Mouse (Mus musculus): ENCODE measurements around the gene Fgf23. TPM values are rescaled to one million over a fixed set of nuclear protein-coding genes. Genes with fewer than 3 reads are reported as not detected.

Fgf23 gene
- polyA plus RNA-seq, 1 experiment from 2014 or later, result 0.13 TPM

DNA sequence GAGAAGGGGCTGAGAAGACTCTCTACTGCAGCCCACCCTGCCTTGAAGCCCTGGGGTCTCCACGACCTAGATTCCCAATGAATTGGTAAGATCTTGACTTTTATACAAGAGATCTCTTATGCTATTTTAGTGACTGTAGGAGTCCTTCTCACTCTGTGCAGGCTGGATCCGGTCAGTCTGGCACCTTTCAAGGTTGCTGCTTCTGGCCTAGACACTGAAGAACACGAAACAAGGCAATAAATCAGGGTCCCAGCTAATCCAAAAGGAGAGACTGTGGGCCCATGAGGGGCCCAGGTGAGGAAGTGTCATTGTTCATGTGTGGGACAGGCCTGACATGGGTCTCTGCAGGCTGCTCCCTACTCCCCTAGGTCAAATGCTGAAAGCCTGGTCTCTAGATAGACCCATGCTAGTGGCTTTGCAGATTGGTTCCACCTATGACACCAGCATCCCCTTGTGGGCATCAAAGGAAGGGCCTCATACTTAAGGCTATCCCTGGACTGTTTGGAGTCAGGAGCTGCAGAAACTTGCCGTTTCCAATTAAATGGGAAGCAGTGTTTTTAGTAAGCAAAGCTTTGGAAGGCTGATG is 49.6 kb downstream of the Fgf23 start:
- 83% methylated on average over 4 of the region's 4 CpGs for WGBS
- H3K27me3 ChIP-seq (replicated peaks), result no peaks in the 10 kb centered on the region
- no peak overlapping the region for H3K4me2 ChIP-seq
- H3K9me3 ChIP-seq (replicated peaks), result no peaks in the 10 kb centered on the region
- H3K4me3 ChIP-seq (replicated peaks), result no peak overlapping the region
- no peak for ATAC-seq (ENCODE audit: low FRiP score)
- no peaks in the 10 kb centered on the region for H3K4me1 ChIP-seq
- no peaks in the 10 kb centered on the region for H3K36me3 ChIP-seq
- H3K27ac ChIP-seq (replicated peaks), result no peak overlapping the region
- H3K9ac ChIP-seq (replicated peaks), result no peak overlapping the region

DNA sequence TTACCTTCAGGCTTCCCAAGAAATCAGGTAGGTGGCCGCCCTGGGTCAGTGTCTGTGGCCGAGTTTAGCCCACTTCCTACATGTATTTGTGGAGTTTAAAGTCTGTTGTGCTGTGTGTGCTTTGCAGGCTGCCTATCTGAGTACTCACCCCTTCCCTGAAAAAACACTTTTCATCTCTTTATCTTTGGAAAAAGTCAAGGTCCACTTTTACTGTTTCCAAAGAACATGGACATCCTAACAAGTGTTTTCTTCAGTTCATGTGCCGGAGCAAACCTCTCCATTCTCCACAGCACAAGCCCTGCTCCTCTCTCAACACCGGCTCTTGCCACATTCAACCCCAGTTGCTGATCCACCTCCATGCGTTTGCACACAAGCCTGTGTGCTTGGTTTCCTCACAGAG is 50.3 kb downstream of the Fgf23 start:
- no peak overlapping the region for H3K27ac ChIP-seq (replicated peaks)
- no peaks in the 10 kb centered on the region for H3K9me3 ChIP-seq (replicated peaks)
- no peaks in the 10 kb centered on the region for H3K27me3 ChIP-seq (replicated peaks)
- whole genome bisulfite sequencing, result 88% methylated on average over 5 of the region's 5 CpGs
- H3K4me1 ChIP-seq, result no peaks in the 10 kb centered on the region
- no peak overlapping the region for H3K4me2 ChIP-seq
- H3K9ac ChIP-seq (replicated peaks), result no peak overlapping the region
- no peak overlapping the region for H3K4me3 ChIP-seq (replicated peaks)
- H3K36me3 ChIP-seq, result no peaks in the 10 kb centered on the region
- ATAC-seq (ENCODE audit: low FRiP score), result no peak

DNA sequence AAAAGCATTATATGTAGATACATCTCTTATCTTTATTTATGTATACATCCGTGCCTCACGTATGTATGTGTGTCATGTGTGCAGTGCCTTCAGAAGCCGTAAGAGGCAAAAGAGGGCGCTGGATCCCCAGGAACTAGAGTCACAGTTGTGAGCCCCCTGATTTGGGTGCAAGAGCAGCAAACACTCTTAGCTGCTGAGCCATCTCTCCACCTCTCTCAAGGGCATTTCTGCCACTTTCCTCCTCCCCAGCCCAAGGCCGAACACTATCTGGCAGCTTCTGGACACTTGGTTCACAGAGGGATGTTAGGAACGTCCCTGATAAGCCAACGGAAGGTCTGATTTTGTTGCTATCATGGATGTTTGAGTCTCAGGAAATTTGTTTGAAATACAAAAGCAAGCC is 50.8 kb downstream of the Fgf23 start:
- Histone ChIP-seq H3K27me3 (replicated peaks) (no peaks in the 10 kb centered on the region), H3K4me2 (no peak overlapping the region), H3K9ac (replicated peaks) (no peak overlapping the region), H3K9me3 (replicated peaks) (no peaks in the 10 kb centered on the region), H3K4me1 (no peaks in the 10 kb centered on the region), H3K27ac (replicated peaks) (no peak overlapping the region), H3K4me3 (replicated peaks) (no peak overlapping the region), H3K36me3 (no peaks in the 10 kb centered on the region)
- ATAC-seq (ENCODE audit: low FRiP score), result no peak
- 92% methylated on average over 7 of the region's 7 CpGs for WGBS

DNA sequence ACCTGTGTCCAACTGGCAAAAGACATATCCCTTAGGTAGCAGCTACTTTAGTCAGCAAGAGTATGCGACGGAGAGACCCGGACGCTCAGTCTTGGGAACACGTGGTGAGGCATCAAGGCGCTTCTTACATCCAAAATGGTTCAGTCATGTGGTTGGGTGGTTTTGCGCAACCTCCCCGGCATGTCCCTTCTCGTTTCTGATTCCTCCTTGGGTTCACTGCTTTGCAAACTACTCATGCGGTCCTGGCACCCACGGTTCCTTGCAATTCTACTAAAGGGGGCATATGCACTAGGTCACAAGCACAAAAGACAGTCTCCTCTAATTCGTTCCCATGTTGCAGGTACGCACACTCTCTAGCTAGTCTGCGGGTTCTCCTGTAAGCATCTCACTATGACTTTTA is 57.0 kb downstream of the Fgf23 start:
- H3K4me2 ChIP-seq, result no peak overlapping the region
- no peak for ATAC-seq (ENCODE audit: low FRiP score)
- H3K4me1 ChIP-seq, result 0 out of 2 replicates have a peak, but pooled peaks cover 8% of the 10 kb centered on the region
- no peaks in the 10 kb centered on the region for H3K9me3 ChIP-seq (replicated peaks)
- no peak overlapping the region for H3K4me3 ChIP-seq (replicated peaks)
- no peaks in the 10 kb centered on the region for H3K27me3 ChIP-seq (replicated peaks)
- WGBS, result 94% methylated on average over 14 of the region's 14 CpGs
- no peak overlapping the region for H3K9ac ChIP-seq (replicated peaks)
- H3K36me3 ChIP-seq, result no peaks in the 10 kb centered on the region
- H3K27ac ChIP-seq (replicated peaks), result no peak overlapping the region

DNA sequence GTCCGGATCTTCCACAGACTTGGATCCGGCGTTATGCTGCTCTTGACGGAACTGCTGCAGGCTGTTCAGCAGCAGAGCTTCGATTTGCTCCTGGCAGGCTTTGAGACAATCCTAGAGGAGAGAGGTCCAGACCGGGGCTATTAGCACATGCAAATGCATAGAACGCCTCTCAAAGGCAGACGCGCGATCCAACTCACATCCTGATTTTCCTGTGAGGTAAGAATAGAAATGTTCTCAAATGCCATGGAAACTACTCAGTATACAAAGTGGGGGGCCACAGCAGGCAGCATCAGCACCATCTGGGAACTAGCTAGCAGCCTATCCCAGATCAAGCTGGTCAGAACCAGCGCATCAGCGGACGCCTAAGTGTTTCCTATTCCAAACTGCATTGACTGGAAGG is 57.7 kb downstream of the Fgf23 start:
- no peak overlapping the region for H3K4me2 ChIP-seq
- 75% methylated on average over 13 of the region's 13 CpGs for WGBS
- no peaks in the 10 kb centered on the region for H3K9me3 ChIP-seq (replicated peaks)
- ATAC-seq (ENCODE audit: low FRiP score), result no peak
- no peak overlapping the region for H3K9ac ChIP-seq (replicated peaks)
- H3K4me3 ChIP-seq (replicated peaks), result no peak overlapping the region
- no peak overlapping the region for H3K27ac ChIP-seq (replicated peaks)
- H3K27me3 ChIP-seq (replicated peaks), result no peaks in the 10 kb centered on the region
- H3K4me1 ChIP-seq, result 0 out of 2 replicates have a peak, but pooled peaks cover 8% of the 10 kb centered on the region
- no peaks in the 10 kb centered on the region for H3K36me3 ChIP-seq

Other genes starting within 250 kb of the Fgf23 start
- 210 and 213 TPM in 2 replicates for gene Ndufa9, start 223.8 kb upstream of the Fgf23 start, polyA plus RNA-seq (2015; fragmentation: Nextera tagmentation; extraction: Ambion mirVana)
- 0.06 and 0.09 TPM in 2 replicates for gene Akap3, start 219.8 kb upstream of the Fgf23 start, polyA plus RNA-seq (2015; fragmentation: Nextera tagmentation; extraction: Ambion mirVana)
- gene Dyrk4, start 151.1 kb upstream of the Fgf23 start, polyA plus RNA-seq (2015; fragmentation: Nextera tagmentation; extraction: Ambion mirVana), result 0.09 and 0.78 TPM in 2 replicates
- gene Rad51ap1, start 133.3 kb upstream of the Fgf23 start, polyA plus RNA-seq (2015; fragmentation: Nextera tagmentation; extraction: Ambion mirVana), result 11.2 and 26.5 TPM in 2 replicates
- gene D6Wsu163e, start 132.9 kb upstream of the Fgf23 start, polyA plus RNA-seq (2015; fragmentation: Nextera tagmentation; extraction: Ambion mirVana), result 31.9 and 32.0 TPM in 2 replicates
- gene Fgf6, start 57.3 kb upstream of the Fgf23 start, polyA plus RNA-seq (2015; fragmentation: Nextera tagmentation; extraction: Ambion mirVana), result 0.05 and 0.10 TPM in 2 replicates
- 6.3 and 7.3 TPM in 2 replicates for gene Tigar, start 36.7 kb downstream of the Fgf23 start, polyA plus RNA-seq (2015; fragmentation: Nextera tagmentation; extraction: Ambion mirVana)
- 155 and 302 TPM in 2 replicates for gene Ccnd2, start 79.3 kb downstream of the Fgf23 start, polyA plus RNA-seq (2015; fragmentation: Nextera tagmentation; extraction: Ambion mirVana)